Mouse (Mus musculus): ENCODE data around the gene Gm36210. TPM values are rescaled to one million over a fixed set of nuclear protein-coding genes. Genes with fewer than 3 reads are reported as not detected.

Gene Gm36210
- total RNA-seq, 2 experiments from 2014 or later: 0.45 TPM; not detected in 1

- peak; percentile 65 to 75 for DNase-seq (ENCODE audit: low spot score in 2 of 2)
Measured at GRCm38 (mm10) chr7:4923586-4924364, 17.5 kb upstream of the Gm36210 start.

- DNase-seq (ENCODE audit: low spot score in 2 of 2): peak; percentile 77 to 89
Measured at GRCm38 (mm10) chr7:4922931-4923565, 16.7 kb upstream of the Gm36210 start.

GRCm38 (mm10) chr7:4922508-4922907 is 16.2 kb upstream of the Gm36210 start:
- peak; percentile 86 to 89 for DNase-seq (ENCODE audit: low spot score in 2 of 2)

- no peak for DNase-seq (ENCODE audit: low spot score in 2 of 2)
Measured at GRCm38 (mm10) chr7:4921824-4922482, 15.6 kb upstream of the Gm36210 start, which contains the start of gene Nat14. Nat14 (plus strand) TSS chr7:4922028.

- DNase-seq (ENCODE audit: low spot score in 2 of 2): no peak
Measured at GRCm38 (mm10) chr7:4920976-4921823, 14.9 kb upstream of the Gm36210 start.

- DNase-seq (ENCODE audit: low spot score in 2 of 2): no peak
Measured at GRCm38 (mm10) chr7:4920496-4920895, 14.2 kb upstream of the Gm36210 start.

GRCm38 (mm10) chr7:4919971-4920370 is 13.7 kb upstream of the Gm36210 start:
- DNase-seq (ENCODE audit: low spot score in 2 of 2): no peak

GRCm38 (mm10) chr7:4919096-4919495 is 12.8 kb upstream of the Gm36210 start:
- DNase-seq (ENCODE audit: low spot score in 2 of 2): no peak

- DNase-seq (ENCODE audit: low spot score in 2 of 2): no peak
Measured at GRCm38 (mm10) chr7:4918681-4919080, 12.4 kb upstream of the Gm36210 start.

- no peak for DNase-seq (ENCODE audit: low spot score in 2 of 2)
Measured at GRCm38 (mm10) chr7:4917494-4917893, 11.2 kb upstream of the Gm36210 start.

- peak; percentile 27 to 54 for DNase-seq (ENCODE audit: low spot score in 2 of 2)
Measured at GRCm38 (mm10) chr7:4915669-4916416, 9.5 kb upstream of the Gm36210 start.

GRCm38 (mm10) chr7:4915007-4915665 is 8.8 kb upstream of the Gm36210 start, which contains the start of gene Zfp628:
Zfp628 (plus strand) TSS chr7:4915217.
- DNase-seq (ENCODE audit: low spot score in 2 of 2): peak; percentile 92 to 96

- no peak for DNase-seq (ENCODE audit: low spot score in 2 of 2)
Measured at GRCm38 (mm10) chr7:4912248-4912647, 5.9 kb upstream of the Gm36210 start.

GRCm38 (mm10) chr7:4911561-4911960 is 5.2 kb upstream of the Gm36210 start:
- peak; percentile 71 to 77 for DNase-seq (ENCODE audit: low spot score in 2 of 2)

- no peak for DNase-seq (ENCODE audit: low spot score in 2 of 2)
Measured at GRCm38 (mm10) chr7:4902404-4902803, 3.9 kb downstream of the Gm36210 start.

GRCm38 (mm10) chr7:4901171-4901570 is 5.1 kb downstream of the Gm36210 start:
- DNase-seq (ENCODE audit: low spot score in 2 of 2): peak in 1 of 2 experiments; percentile 38

- DNase-seq (ENCODE audit: low spot score in 2 of 2): no peak
Measured at GRCm38 (mm10) chr7:4900523-4900851, 5.8 kb downstream of the Gm36210 start.

GRCm38 (mm10) chr7:4899649-4900522 is 6.4 kb downstream of the Gm36210 start:
- no peak for DNase-seq (ENCODE audit: low spot score in 2 of 2)

Measured in layer of hippocampus, postnatal 10 days (tissue).